Mouse (Mus musculus): ENCODE results near the gene Nfib.

GRCm38 (mm10) chr4:82470938-82471320, 234.6 kb downstream of the Nfib start:
- TF ChIP-seq CTCF (IDR thresholded peaks at IDR 0.05; ENCODE audit: insufficient read depth, low read length), result no peak
- TF ChIP-seq POLR2A (IDR thresholded peaks at IDR 0.05; ENCODE audit: borderline replicate concordance, extremely low read depth, low read depth, low read length), result no peak

All from lung, adult 2 months (tissue).